Mouse (Mus musculus): Measurements from ENCODE around the gene Ubxn2a. TPM values are rescaled to one million over a fixed set of nuclear protein-coding genes. Genes with fewer than 3 reads are reported as not detected.

Gene Ubxn2a
- polyA plus RNA-seq (2017; shearing (Covaris generic)) = 33.1 TPM

DNA sequence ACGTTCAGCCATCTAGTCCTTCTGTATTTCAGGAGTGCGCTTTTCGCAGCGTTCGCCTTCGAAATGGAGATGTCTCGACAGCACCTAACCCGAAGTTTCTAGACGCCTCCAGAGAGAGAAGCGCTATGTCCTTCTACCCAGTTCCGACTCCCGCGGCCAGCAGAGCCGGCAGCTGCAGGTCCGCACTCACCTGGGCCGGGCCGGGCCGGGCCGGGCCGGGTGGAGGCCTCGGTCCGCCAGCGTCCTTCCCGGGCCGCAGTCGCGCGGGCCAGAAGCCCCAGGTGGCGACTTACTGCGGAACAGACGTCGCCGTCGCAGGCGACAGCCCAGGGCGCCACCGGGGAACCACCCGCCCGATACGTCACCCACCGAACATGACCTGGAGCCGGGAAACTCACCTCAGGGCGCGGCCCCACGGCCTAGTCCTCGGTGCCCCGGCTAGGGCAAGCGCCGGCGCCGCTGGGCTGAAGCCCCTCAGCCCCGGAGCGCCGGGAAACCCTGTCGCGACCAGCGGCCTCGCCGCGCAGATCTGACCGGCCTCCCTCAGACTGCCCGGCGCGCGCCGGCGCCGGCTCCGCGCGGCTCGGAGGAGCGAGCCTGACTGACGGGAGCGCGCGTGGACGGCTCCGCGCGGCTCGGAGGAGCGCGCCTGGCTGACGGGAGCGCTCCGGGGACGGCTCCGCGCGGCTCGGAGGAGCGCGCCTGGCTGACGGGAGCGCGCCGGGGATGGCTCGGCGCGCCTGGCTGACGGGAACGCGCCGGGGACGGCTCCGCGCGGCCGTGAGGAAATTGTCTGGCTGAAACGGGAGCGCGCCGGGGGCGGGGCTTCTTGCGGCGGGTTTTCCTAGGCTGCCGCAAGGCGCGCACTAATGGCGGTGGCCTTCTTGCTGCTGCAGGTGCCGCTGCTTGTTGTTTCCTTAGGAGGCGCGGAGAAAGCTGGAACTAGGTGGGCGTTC lies at the start of gene Ubxn2a:
Ubxn2a (minus strand) TSS at position 755 of the 956 bp plus-strand sequence.

DNA sequence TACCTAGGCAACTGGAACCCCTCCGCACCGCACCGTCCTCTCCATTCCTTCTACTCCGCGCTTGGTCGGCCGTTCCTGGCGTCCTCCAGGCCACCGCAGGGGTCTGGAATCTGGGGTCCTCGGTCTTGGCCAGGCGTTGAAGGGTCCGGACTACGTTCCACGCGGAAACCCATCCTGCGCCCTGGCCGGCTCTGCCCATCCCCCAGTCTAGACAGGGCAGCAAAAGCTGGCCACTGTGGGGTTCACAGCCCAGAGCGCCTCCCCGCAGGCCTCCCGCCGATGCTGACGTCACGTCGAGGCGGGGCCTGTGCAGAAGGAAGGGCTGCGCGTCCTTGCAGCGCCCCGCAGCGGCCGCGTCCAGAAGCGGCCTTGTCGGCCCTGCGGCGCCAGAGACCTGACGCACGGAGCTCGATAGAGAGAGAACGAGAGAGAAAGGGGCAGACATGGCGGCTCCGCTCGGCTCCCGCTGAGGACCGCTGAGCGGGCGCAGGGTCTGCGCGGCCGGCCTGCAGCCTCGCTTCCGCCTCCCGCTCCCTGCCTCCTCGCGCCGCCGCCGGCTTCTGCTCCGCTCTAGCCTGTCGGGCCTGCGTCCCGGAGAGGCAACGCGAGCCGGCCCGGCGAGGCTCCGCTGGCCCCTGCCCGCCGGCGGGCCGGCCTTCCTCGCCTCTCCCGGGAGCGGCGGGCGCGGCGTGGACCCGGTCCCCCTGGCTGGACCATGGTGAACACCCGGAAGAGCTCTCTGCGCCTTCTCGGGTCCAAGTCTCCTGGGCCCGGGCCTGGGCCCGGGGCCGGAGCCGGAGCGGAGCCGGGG lies 9.7 kb upstream of the Ubxn2a start, which contains the start of gene Atad2b:
Atad2b (plus strand) TSS at position 360 of the 811 bp plus-strand sequence.

DNA sequence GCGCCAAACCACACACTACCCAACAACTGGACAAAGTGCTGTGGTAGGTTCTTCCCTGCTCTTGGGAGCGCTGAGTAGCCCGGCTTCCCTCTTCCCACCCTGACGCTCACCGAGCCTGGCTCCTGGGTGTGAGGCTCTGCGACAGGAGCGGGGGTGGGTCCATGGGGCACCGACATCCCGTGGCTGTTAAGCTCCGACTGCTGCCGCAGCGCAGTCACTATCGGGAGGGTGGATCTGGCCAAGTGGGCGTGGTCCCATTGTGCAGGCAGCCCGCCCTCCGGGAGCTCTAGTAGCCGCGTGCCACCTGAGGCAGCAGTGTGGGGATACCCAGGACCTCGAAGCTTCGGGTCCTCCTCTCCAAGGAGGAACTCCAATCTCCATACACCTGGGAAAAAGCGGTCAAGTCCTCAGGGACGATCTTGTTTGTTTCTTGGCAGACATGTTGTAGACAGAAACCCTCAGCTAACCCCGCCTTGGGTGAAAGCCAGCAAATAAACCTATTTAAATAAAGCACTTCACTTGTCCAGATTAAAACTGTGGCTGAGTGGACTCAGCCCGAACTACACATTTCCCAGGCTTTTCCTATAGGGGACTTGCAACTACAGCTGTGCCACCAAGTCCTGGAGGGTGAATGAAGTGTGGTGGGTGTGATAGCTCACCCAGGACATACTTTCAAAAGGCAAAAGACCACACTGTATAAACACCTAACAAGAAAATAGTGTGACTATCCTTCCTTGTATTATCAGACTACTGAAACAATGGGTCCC lies 33.2 kb downstream of the Ubxn2a start, which contains the start of gene Mfsd2b:
Mfsd2b (minus strand) TSS at position 199 of the 767 bp plus-strand sequence.

DNA sequence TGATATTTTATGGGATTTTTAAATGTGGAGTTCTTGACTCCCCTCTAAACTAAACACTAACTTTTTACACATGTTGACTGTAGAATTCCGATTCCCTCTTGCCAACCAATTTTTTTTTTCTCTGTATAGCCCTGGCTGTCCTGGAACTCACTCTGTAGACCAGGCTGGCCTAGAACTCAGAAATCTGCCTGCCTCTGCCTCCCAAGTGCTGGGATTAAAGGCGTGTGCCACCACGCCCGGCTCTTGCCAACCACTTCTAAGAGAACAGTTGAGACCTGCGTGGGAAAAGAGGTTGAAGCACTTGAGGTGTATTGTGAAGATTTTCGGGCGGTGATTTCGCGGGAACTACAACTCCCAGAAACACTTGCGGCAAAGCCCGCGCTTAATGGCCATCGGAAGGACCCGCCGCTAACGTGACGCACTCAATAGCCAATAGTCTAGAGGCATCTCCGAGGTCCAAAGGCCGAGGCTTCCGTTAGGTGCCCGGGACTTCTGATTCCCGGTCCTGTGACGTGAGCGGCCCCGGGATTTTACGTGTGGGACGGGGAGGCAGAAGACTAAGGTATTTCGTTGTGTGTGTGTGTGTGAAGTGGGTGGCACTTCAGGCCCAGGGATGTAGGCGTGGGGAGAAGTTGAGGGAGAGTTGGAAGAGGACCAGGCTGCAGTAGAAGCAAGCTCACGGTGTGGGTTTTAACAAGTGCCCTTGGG lies 64.5 kb downstream of the Ubxn2a start, which contains the start of gene Wdcp:
Wdcp (plus strand) TSS at position 414 of the 708 bp plus-strand sequence.

DNA sequence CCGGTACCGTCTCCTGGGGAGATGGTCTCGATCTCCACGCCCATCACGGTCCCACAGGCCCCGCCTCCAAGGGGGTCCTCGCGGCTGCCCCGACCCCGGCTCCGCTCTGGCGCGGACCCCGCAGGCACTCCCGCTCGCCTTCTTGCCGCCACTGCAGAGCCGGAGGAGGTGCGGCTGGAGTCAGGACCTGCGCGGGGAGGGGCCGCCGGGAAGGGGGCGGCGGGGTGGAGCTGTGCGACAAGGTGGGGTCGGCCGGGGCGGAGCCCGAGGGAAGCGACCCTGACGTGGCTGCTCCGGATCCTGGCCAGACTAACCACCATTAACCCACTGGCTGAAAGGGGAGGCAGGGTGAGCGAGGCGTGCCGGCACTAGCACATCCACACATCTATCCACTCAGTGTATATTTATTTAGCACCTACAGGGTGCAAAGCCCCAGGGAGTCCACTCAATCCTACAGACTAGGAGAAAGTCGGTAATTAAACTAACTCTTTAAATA lies 66.1 kb downstream of the Ubxn2a start, which contains the start of gene Fkbp1b:
Fkbp1b (minus strand) TSS at position 200 of the 496 bp plus-strand sequence.

Other genes with a start within 250 kb of the Ubxn2a start
- gene Fam228a, start 169.3 kb downstream of the Ubxn2a start, polyA plus RNA-seq (2017; shearing (Covaris generic)) = not detected
- 0.35 TPM for gene Pfn4, start 138.7 kb downstream of the Ubxn2a start, polyA plus RNA-seq (2017; shearing (Covaris generic))
- 0.60 TPM for gene Fam228b, start 138.4 kb downstream of the Ubxn2a start, polyA plus RNA-seq (2017; shearing (Covaris generic))
- gene Sf3b6, start 90.2 kb downstream of the Ubxn2a start, polyA plus RNA-seq (2017; shearing (Covaris generic)) = 383 TPM
- gene Fkbp1b, start 66.1 kb downstream of the Ubxn2a start, polyA plus RNA-seq (2017; shearing (Covaris generic)) = not detected
- 12.6 TPM for gene Wdcp, start 64.4 kb downstream of the Ubxn2a start, polyA plus RNA-seq (2017; shearing (Covaris generic))
- gene Mfsd2b, start 33.3 kb downstream of the Ubxn2a start, polyA plus RNA-seq (2017; shearing (Covaris generic)) = 0.49 TPM
- 60.6 TPM for gene Atad2b, start 9.6 kb upstream of the Ubxn2a start, polyA plus RNA-seq (2017; shearing (Covaris generic))